Mouse (Mus musculus) kidney, adult 2 months (tissue): ENCODE results near the gene Gm20431. TPM values are rescaled to one million over a fixed set of nuclear protein-coding genes. Genes with fewer than 3 reads are reported as not detected.

Experiments
- DNase-seq: peaks from one replicate; pipeline ENCODE4 v3.0.0; 2021
- H3K27ac ChIP-seq: fragments of 200-500 bp; 2 replicates; pipeline ENCODE4 v1.5.1; 2012; ENCODE audit warnings: low read depth, low read length, control low read depth, inconsistent platforms; ENCODE audit not compliant: insufficient read depth
- H3K27me3 ChIP-seq: fragments of 200-500 bp; replicated peaks from 2 replicates; pipeline ENCODE4 v1.6.1; 2012; ENCODE audit warnings: mild to moderate bottlenecking, moderate library complexity, low read length, inconsistent platforms; ENCODE audit not compliant: control insufficient read depth, insufficient read depth
- H3K36me3 ChIP-seq: fragments of 200-500 bp; 2 replicates; pipeline ENCODE4 v1.6.1; 2012; ENCODE audit warnings: mild to moderate bottlenecking, moderate library complexity, low read length, inconsistent platforms; ENCODE audit not compliant: control insufficient read depth, insufficient read depth
- H3K4me1 ChIP-seq: fragments of 200-500 bp; 2 replicates; pipeline ENCODE4 v1.6.1; 2011; ENCODE audit warnings: low read length; ENCODE audit not compliant: control insufficient read depth, insufficient read depth
- H3K4me3 ChIP-seq: fragments of 200-500 bp; 2 replicates; pipeline ENCODE4 v1.5.1; 2011; ENCODE audit warnings: mild to moderate bottlenecking, low read depth, low read length, control low read depth; ENCODE audit not compliant: insufficient read depth
- CTCF ChIP-seq: fragments of 200-500 bp; conservative IDR thresholded peaks from 2 replicates; pipeline ENCODE4 v1.5.1; 2011; ENCODE audit warnings: low read depth, mild to moderate bottlenecking, control low read depth, low read length, moderate library complexity, mixed read lengths; ENCODE audit not compliant: insufficient read depth, insufficient read length
- POLR2A ChIP-seq: fragments of 200-500 bp; IDR thresholded peaks from one replicate; pipeline ENCODE4 v1.6.1; 2011; ENCODE audit warnings: low read depth, low read length, control low read depth
- WGBS: fragments of 180-500 bp; shearing (Covaris S2); methylation state at CpG from one replicate; pipeline ENCODE4 v1.1.7; 2018; 5-methylcytosine and 5-hydroxymethylcytosine counted together
- polyA plus RNA-seq: library from polyadenylated mRNA; depleted of rRNA; stranded (reverse); fragments of >200 nt; gene quantifications from 2 replicates; pipeline ENCODE4 v1.2.3, GENCODE M21; 2012

Gene Gm20431
- polyA plus RNA-seq, 1 experiment = 30.7 TPM

- H3K27me3 ChIP-seq = no peaks in the 10 kb centered on the region
- H3K36me3 ChIP-seq = no peaks in the 10 kb centered on the region
- H3K4me3 ChIP-seq = peak overlapping the region; percentile 83
- H3K27ac ChIP-seq = peak overlapping the region; percentile 86
- 15% methylated on average over 13 of the region's 13 CpGs for WGBS
- no peak for TF ChIP-seq CTCF
- TF ChIP-seq POLR2A = no peak
- peak; percentile 96 for DNase-seq
- H3K4me1 ChIP-seq = peaks cover 36% of the 10 kb centered on the region
These were observed 1.3 kb downstream of the Gm20431 start for GRCm38 (mm10) chr2:167659847-167660610.

GRCm38 (mm10) chr2:167659177-167659846, 2.0 kb downstream of the Gm20431 start:
- 30% methylated on average over 10 of the region's 10 CpGs for WGBS
- peak overlapping the region; percentile 86 for H3K27ac ChIP-seq
- H3K36me3 ChIP-seq = no peaks in the 10 kb centered on the region; the same call in 1 of the 2 replicates
- DNase-seq = peak; percentile 60
- peaks cover 39% of the 10 kb centered on the region for H3K4me1 ChIP-seq
- H3K27me3 ChIP-seq = no peaks in the 10 kb centered on the region
- no peak for TF ChIP-seq POLR2A
- no peak for TF ChIP-seq CTCF
- H3K4me3 ChIP-seq = peak overlapping the region; percentile 83

GRCm38 (mm10) chr2:167658712-167659111, 2.6 kb downstream of the Gm20431 start:
- TF ChIP-seq POLR2A (no peak), CTCF (no peak)
- Histone ChIP-seq H3K4me3 (peak overlapping the region; percentile 83), H3K27me3 (no peaks in the 10 kb centered on the region), H3K36me3 (peaks cover 2% of the 10 kb centered on the region; the same call in 1 of the 2 replicates), H3K4me1 (peaks cover 39% of the 10 kb centered on the region), H3K27ac (peak overlapping the region; percentile 86)
- no peak for DNase-seq
- 36% methylated on average over 11 of the region's 11 CpGs for WGBS

- 52% methylated on average over 4 of the region's 4 CpGs for WGBS
- TF ChIP-seq POLR2A (no peak), CTCF (no peak)
- peaks cover 2% of the 10 kb centered on the region; the same call in 1 of the 2 replicates for H3K36me3 ChIP-seq
- peak overlapping the region; percentile 86; the same call in 1 of the 2 replicates for H3K27ac ChIP-seq
- peak overlapping the region; percentile 83; the same call in 1 of the 2 replicates for H3K4me3 ChIP-seq
- DNase-seq = peak; percentile 71
- peaks cover 39% of the 10 kb centered on the region for H3K4me1 ChIP-seq
- no peaks in the 10 kb centered on the region for H3K27me3 ChIP-seq
These were observed 3.3 kb downstream of the Gm20431 start for GRCm38 (mm10) chr2:167657973-167658372.

GRCm38 (mm10) chr2:167656629-167657478, 4.4 kb downstream of the Gm20431 start:
- Histone ChIP-seq H3K27ac (peak overlapping the region; percentile 54), H3K4me1 (peaks cover 39% of the 10 kb centered on the region), H3K36me3 (peaks cover 2% of the 10 kb centered on the region; the same call in 1 of the 2 replicates), H3K27me3 (no peaks in the 10 kb centered on the region), H3K4me3 (peak overlapping the region; percentile 7; the same call in 1 of the 2 replicates)
- TF ChIP-seq CTCF (no peak), POLR2A (no peak)
- DNase-seq = peak; percentile 71
- 43% methylated on average over 16 of the region's 16 CpGs for WGBS

GRCm38 (mm10) chr2:167654911-167655600, 6.2 kb downstream of the Gm20431 start:
- 57% methylated on average over 10 of the region's 10 CpGs for WGBS
- peaks cover 2% of the 10 kb centered on the region; the same call in 1 of the 2 replicates for H3K36me3 ChIP-seq
- peak; percentile 74 for DNase-seq

More at GRCm38 (mm10) chr2:167654911-167655600, 6.2 kb downstream of the Gm20431 start:
- TF ChIP-seq CTCF (no peak), POLR2A (no peak)
- Histone ChIP-seq H3K4me1 (peaks cover 39% of the 10 kb centered on the region), H3K27ac (no peak overlapping the region), H3K27me3 (no peaks in the 10 kb centered on the region), H3K4me3 (no peak overlapping the region)
